Mouse (Mus musculus) hindbrain, embryonic 15.5 days (tissue): ENCODE results near the gene Ksr2. TPM values are rescaled to one million over a fixed set of nuclear protein-coding genes. Genes with fewer than 3 reads are reported as not detected.
A peak's percentile ranks its signal among the peaks of the same experiment; 100 is the strongest.

Source experiments
- ATAC-seq: fragments of 200-750 bp; cut with Nextera tagmentation; 2 replicates; pipeline ENCODE4 v1.8.0; 2017; ENCODE audit warnings: low read depth, moderate number of reproducible peaks, moderate TSS enrichment; ENCODE audit not compliant: low FRiP score
- H3K27ac ChIP-seq: fragments of 300-500 bp; sonication (generic); replicated peaks from 2 replicates; pipeline ENCODE4 v1.5.1; 2015; ENCODE audit warnings: mild to moderate bottlenecking, inconsistent platforms
- H3K27me3 ChIP-seq: fragments of 300-500 bp; sonication (generic); 2 replicates; pipeline ENCODE4 v1.6.1; 2015; ENCODE audit warnings: control low read depth, inconsistent platforms
- H3K36me3 ChIP-seq: fragments of 300-500 bp; sonication (generic); 2 replicates; pipeline ENCODE4 v1.6.1; 2015; ENCODE audit warnings: control low read depth, inconsistent platforms
- H3K4me1 ChIP-seq: fragments of 300-500 bp; sonication (generic); replicated peaks from 2 replicates; pipeline ENCODE4 v1.6.1; 2015; ENCODE audit warnings: control low read depth, inconsistent platforms
- H3K4me2 ChIP-seq: fragments of 300-500 bp; sonication (generic); 2 replicates; pipeline ENCODE4 v1.6.1; 2015; ENCODE audit warnings: moderate library complexity, mild to moderate bottlenecking, inconsistent platforms
- H3K4me3 ChIP-seq: fragments of 300-500 bp; sonication (generic); 2 replicates; pipeline ENCODE4 v1.5.1; 2015; ENCODE audit warnings: mild to moderate bottlenecking, inconsistent platforms
- H3K9ac ChIP-seq: fragments of 300-500 bp; sonication (generic); 2 replicates; pipeline ENCODE4 v1.6.1; 2015; ENCODE audit warnings: inconsistent platforms
- H3K9me3 ChIP-seq: fragments of 300-500 bp; sonication (generic); 2 replicates; pipeline ENCODE4 v1.6.1; 2016; ENCODE audit warnings: control low read depth, inconsistent platforms
- WGBS: fragments of 180-500 bp; shearing (Covaris S2); methylation state at CpG from one replicate; pipeline ENCODE4 v1.1.7; 2015; 5-methylcytosine and 5-hydroxymethylcytosine counted together
- polyA plus RNA-seq: library from polyadenylated mRNA; unstranded; fragments of >200 nt; fragmentation: Nextera tagmentation; extraction: Ambion mirVana; gene quantifications from 2 replicates; pipeline ENCODE4 v1.2.1, GENCODE M21; 2015

Gene Ksr2
- polyA plus RNA-seq, 1 experiment from 2014 or later: 8.1 TPM

- H3K27me3 ChIP-seq: no peaks in the 10 kb centered on the region
- ATAC-seq: peak; percentile 83
- 0 out of 2 replicates have a peak overlapping the region, but pooled peaks have one; percentile 11 for H3K9ac ChIP-seq
- peak overlapping the region; percentile 60 for H3K4me2 ChIP-seq
- peak overlapping the region; percentile 75 for H3K27ac ChIP-seq
- peaks cover 19% of the 10 kb centered on the region for H3K4me1 ChIP-seq
- peak overlapping the region; percentile 25 for H3K4me3 ChIP-seq
- H3K9me3 ChIP-seq: no peaks in the 10 kb centered on the region
- H3K36me3 ChIP-seq: no peaks in the 10 kb centered on the region
- WGBS: 5% methylated on average over 31 of the region's 31 CpGs
These were observed 79.4 kb downstream of the Ksr2 start for GRCm38 (mm10) chr5:117492933-117493863.

DNA sequence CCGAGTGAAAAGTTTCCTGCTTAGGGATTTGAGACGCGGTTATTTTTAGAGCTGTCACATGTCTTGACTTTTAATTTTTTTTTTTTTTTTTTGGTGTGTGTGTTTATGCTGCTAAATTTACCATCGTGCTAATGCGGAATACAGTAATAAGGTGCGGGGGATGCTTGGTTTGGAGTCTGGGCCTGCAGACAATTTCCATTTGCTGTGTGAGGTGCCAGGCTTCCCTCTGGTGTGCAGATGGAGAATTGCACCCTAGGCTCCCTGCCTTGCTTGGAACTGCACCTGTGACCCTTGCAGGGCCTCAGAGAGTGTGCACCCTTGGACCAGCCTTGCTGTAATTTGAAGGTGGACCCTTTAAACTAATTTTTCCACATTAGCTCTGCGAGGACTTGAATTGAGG lies 80.1 kb downstream of the Ksr2 start:
- Histone ChIP-seq H3K36me3 (no peaks in the 10 kb centered on the region), H3K27ac (peak overlapping the region; percentile 75), H3K27me3 (no peaks in the 10 kb centered on the region), H3K9me3 (no peaks in the 10 kb centered on the region), H3K4me2 (peak overlapping the region; percentile 60), H3K9ac (no peak overlapping the region), H3K4me3 (peak overlapping the region; percentile 25), H3K4me1 (peaks cover 19% of the 10 kb centered on the region)
- 16% methylated on average over 7 of the region's 7 CpGs for WGBS
- ATAC-seq: peak; percentile 65; the same call in 1 of the 2 replicates

DNA sequence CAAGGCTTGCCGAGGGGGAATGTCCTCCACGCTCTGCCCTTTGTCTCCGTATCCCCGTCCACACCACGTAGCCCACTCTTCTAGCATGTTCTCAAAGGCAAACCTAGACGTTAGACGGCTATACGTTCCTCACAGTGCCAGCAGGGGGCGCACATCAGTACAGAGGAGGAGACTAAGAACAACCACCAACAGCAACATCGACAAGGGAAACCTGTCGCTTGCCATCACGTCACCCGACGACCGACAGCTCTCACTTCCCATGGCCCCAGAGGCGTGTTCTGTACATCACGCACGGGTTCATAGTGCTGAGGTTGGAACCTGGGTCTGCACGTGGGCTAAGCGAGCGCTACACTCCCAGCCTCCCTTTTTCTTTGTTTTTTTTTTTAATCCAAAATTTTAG lies 83.3 kb downstream of the Ksr2 start:
- Histone ChIP-seq H3K4me2 (no peak overlapping the region), H3K27me3 (no peaks in the 10 kb centered on the region), H3K4me1 (peaks cover 19% of the 10 kb centered on the region), H3K9ac (no peak overlapping the region), H3K36me3 (peaks cover 4% of the 10 kb centered on the region; the same call in 1 of the 2 replicates), H3K27ac (no peak overlapping the region), H3K4me3 (no peak overlapping the region), H3K9me3 (no peaks in the 10 kb centered on the region)
- no peak for ATAC-seq
- 62% methylated on average over 21 of the region's 21 CpGs for WGBS

- H3K27me3 ChIP-seq: no peaks in the 10 kb centered on the region
- 91% methylated on average over 5 of the region's 5 CpGs for WGBS
- H3K9ac ChIP-seq: no peak overlapping the region
- H3K4me2 ChIP-seq: no peak overlapping the region
- H3K4me1 ChIP-seq: no peaks in the 10 kb centered on the region
- no peak overlapping the region for H3K27ac ChIP-seq
- no peak overlapping the region for H3K4me3 ChIP-seq
- no peaks in the 10 kb centered on the region for H3K9me3 ChIP-seq
- H3K36me3 ChIP-seq: peaks cover 4% of the 10 kb centered on the region
- ATAC-seq: no peak
These were observed 88.8 kb downstream of the Ksr2 start for GRCm38 (mm10) chr5:117502611-117503010.

GRCm38 (mm10) chr5:117504431-117504830 lies 90.6 kb downstream of the Ksr2 start:
- Histone ChIP-seq H3K27me3 (no peaks in the 10 kb centered on the region), H3K9ac (no peak overlapping the region), H3K4me1 (no peaks in the 10 kb centered on the region), H3K4me3 (no peak overlapping the region), H3K9me3 (no peaks in the 10 kb centered on the region), H3K4me2 (no peak overlapping the region), H3K27ac (no peak overlapping the region), H3K36me3 (peaks cover 4% of the 10 kb centered on the region)
- ATAC-seq: no peak
- 88% methylated on average over 5 of the region's 5 CpGs for WGBS

GRCm38 (mm10) chr5:117505204-117505603 lies 91.4 kb downstream of the Ksr2 start:
- no peak overlapping the region for H3K4me3 ChIP-seq
- H3K36me3 ChIP-seq: peaks cover 4% of the 10 kb centered on the region
- H3K4me1 ChIP-seq: no peaks in the 10 kb centered on the region
- H3K27ac ChIP-seq: no peak overlapping the region
- H3K9me3 ChIP-seq: no peaks in the 10 kb centered on the region
- no peaks in the 10 kb centered on the region for H3K27me3 ChIP-seq
- no peak for ATAC-seq
- no peak overlapping the region for H3K9ac ChIP-seq
- WGBS: 72% methylated on average over 10 of the region's 10 CpGs
- H3K4me2 ChIP-seq: no peak overlapping the region

- ATAC-seq: no peak
- WGBS: 83% methylated on average over 7 of the region's 7 CpGs
- H3K9me3 ChIP-seq: no peaks in the 10 kb centered on the region
- no peaks in the 10 kb centered on the region for H3K4me1 ChIP-seq
- H3K27ac ChIP-seq: no peak overlapping the region
- H3K36me3 ChIP-seq: peaks cover 4% of the 10 kb centered on the region
- H3K9ac ChIP-seq: no peak overlapping the region
- H3K4me2 ChIP-seq: no peak overlapping the region
- H3K27me3 ChIP-seq: no peaks in the 10 kb centered on the region
- no peak overlapping the region for H3K4me3 ChIP-seq
These were observed 92.0 kb downstream of the Ksr2 start for GRCm38 (mm10) chr5:117505769-117506168.

DNA sequence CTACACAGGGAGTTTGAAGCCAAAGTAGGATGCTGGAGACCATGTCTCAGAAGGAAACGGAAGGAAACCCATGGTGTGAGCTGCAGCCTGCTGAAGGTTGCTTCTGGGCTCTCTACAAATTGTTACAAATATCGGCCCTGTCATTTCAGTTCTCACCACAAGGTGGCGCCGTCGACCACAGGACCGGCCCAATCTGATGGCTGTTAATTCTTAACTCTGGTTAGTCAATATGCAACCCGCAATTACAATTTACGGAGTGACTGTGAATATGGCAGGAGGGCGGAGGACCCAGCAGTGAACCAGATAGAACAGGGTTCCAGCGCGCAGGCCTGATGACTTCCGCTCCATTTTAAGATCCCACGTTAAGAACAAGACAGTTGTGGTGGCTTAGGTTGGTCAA lies 92.6 kb downstream of the Ksr2 start:
- no peak overlapping the region for H3K9ac ChIP-seq
- H3K27me3 ChIP-seq: no peaks in the 10 kb centered on the region
- H3K4me1 ChIP-seq: no peaks in the 10 kb centered on the region
- peaks cover 4% of the 10 kb centered on the region for H3K36me3 ChIP-seq
- 33% methylated on average over 13 of the region's 13 CpGs for WGBS
- no peak for ATAC-seq
- no peaks in the 10 kb centered on the region for H3K9me3 ChIP-seq
- no peak overlapping the region for H3K4me2 ChIP-seq
- H3K4me3 ChIP-seq: no peak overlapping the region
- H3K27ac ChIP-seq: no peak overlapping the region

DNA sequence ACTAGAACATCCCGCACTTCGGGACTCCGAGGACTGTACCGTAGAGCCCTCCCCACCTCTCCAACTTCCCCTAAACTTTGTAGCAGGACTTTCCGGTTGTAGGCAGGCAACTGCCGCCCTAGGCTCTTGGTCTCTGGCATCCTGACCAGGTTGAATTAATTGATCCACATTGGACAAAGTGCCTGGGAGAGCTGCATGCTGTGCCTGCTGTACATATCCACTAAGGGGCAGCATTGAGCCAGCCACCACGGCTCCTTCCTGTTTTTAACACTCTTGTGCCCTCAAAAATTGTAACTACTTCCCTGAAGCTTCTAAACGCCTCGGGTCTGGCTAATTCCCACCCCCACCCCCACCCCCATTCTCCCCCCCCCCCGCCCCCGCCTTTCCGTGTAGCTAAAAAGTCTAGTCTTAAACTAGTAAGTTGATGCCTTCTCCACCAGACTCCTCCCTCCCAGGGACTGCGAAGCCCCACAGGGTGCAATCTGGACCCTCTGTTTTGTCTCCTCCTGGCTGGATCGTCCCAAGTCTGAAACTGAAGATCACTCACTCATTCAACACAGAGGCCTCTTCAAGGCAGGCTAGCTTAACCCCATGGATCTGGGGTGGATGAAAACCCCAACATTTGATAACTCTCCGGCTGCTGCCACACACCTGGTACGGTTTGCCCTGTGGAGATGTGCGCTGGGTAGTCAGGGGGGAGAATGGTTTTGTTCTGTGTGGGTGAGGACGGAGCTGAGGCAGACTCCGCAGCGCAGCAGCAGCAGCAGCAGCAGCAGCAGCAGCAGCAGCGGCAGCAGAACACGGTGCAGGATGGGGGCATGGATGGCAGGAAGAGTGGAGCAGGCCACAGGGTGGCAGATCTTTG lies 95.9 kb downstream of the Ksr2 start:
- 40% methylated on average over 21 of the region's 22 CpGs for WGBS
- Histone ChIP-seq H3K4me3 (no peak overlapping the region), H3K9me3 (no peaks in the 10 kb centered on the region), H3K4me1 (no peaks in the 10 kb centered on the region), H3K27ac (no peak overlapping the region), H3K36me3 (no peaks in the 10 kb centered on the region), H3K4me2 (no peak overlapping the region), H3K9ac (no peak overlapping the region), H3K27me3 (no peaks in the 10 kb centered on the region)
- ATAC-seq: no peak

- Histone ChIP-seq H3K9ac (no peak overlapping the region), H3K36me3 (no peaks in the 10 kb centered on the region), H3K4me1 (no peaks in the 10 kb centered on the region), H3K4me2 (no peak overlapping the region), H3K27ac (no peak overlapping the region), H3K9me3 (no peaks in the 10 kb centered on the region), H3K4me3 (no peak overlapping the region), H3K27me3 (no peaks in the 10 kb centered on the region)
- no peak for ATAC-seq
- 79% methylated on average over 10 of the region's 10 CpGs for WGBS
These were observed 97.1 kb downstream of the Ksr2 start for GRCm38 (mm10) chr5:117510864-117511263.

DNA sequence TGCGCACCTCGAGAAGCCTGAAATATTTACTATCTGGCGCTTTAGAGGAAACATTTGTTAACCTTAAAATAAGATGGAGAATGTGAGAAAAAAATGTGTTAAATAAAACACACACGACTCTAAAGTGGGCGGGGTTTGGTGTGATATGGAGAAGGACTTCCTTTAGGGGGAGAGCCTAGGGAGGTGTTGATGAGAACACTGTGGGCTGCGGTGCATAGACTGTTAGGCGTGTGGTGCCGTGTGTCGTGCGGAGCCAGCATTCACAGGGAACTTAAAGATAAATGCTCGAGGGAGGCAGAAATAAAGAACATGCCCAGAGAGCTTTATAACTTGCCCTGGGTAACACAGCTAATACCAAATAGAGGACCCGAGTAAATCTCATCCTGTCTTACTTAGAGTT lies 101.6 kb downstream of the Ksr2 start:
- no peak overlapping the region for H3K9ac ChIP-seq
- 93% methylated on average over 12 of the region's 12 CpGs for WGBS
- H3K4me3 ChIP-seq: no peak overlapping the region
- H3K36me3 ChIP-seq: no peaks in the 10 kb centered on the region
- ATAC-seq: no peak
- H3K27me3 ChIP-seq: no peaks in the 10 kb centered on the region
- H3K27ac ChIP-seq: no peak overlapping the region
- H3K9me3 ChIP-seq: no peaks in the 10 kb centered on the region
- H3K4me1 ChIP-seq: no peaks in the 10 kb centered on the region
- H3K4me2 ChIP-seq: no peak overlapping the region

GRCm38 (mm10) chr5:117515861-117516260 lies 102.1 kb downstream of the Ksr2 start:
- no peak for ATAC-seq

More at GRCm38 (mm10) chr5:117515861-117516260, 102.1 kb downstream of the Ksr2 start:
- H3K27ac ChIP-seq: no peak overlapping the region
- no peaks in the 10 kb centered on the region for H3K27me3 ChIP-seq
- no peak overlapping the region for H3K9ac ChIP-seq
- no peaks in the 10 kb centered on the region for H3K4me1 ChIP-seq
- H3K36me3 ChIP-seq: no peaks in the 10 kb centered on the region
- H3K9me3 ChIP-seq: no peaks in the 10 kb centered on the region
- H3K4me3 ChIP-seq: no peak overlapping the region
- no peak overlapping the region for H3K4me2 ChIP-seq
- WGBS: 77% methylated on average over 7 of the region's 7 CpGs
